Mouse (Mus musculus): ENCODE results near the gene Ankrd31. TPM values are rescaled to one million over a fixed set of nuclear protein-coding genes. Genes with fewer than 3 reads are reported as not detected.
"Not testable (repeated sequence)": the region's sequence is repeated elsewhere in the genome, so short reads cannot be mapped to it uniquely, and the experiment has no call there.

Ankrd31 gene
- polyA plus RNA-seq, 1 experiment from 2014 or later = not detected

DNA sequence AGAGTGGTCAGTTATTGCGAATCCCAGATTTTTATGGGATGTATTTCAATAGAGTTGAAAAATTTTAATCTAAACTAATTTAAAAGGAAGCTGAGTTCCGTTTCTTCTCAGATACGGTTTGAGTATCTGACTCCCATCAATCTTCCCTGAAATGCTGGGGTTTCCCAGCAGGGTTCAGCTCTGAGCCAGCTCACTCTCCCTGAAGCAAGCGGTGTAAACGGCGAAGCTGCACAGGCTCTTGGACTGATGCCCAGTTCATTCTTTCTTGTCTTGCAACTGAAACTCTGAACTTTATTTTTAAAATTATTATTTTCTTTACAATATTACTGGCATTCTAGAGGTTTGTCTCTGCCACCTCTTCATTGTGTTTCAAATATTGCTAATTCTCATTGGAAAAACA lies 2.0 kb upstream of the Ankrd31 start:
- H3K27me3 ChIP-seq (replicated peaks) = no peaks in the 10 kb centered on the region
- H3K36me3 ChIP-seq = no peaks in the 10 kb centered on the region
- no peak overlapping the region for H3K9ac ChIP-seq
- H3K27ac ChIP-seq = no peak overlapping the region
- H3K4me1 ChIP-seq = no peaks in the 10 kb centered on the region
- no peak overlapping the region for H3K4me2 ChIP-seq (replicated peaks)
- 41% methylated on average over 6 of the region's 6 CpGs for WGBS
- no peak for ATAC-seq (ENCODE audit: low FRiP score, low read depth)
- no peak overlapping the region for H3K4me3 ChIP-seq
- H3K9me3 ChIP-seq = no peaks in the 10 kb centered on the region

DNA sequence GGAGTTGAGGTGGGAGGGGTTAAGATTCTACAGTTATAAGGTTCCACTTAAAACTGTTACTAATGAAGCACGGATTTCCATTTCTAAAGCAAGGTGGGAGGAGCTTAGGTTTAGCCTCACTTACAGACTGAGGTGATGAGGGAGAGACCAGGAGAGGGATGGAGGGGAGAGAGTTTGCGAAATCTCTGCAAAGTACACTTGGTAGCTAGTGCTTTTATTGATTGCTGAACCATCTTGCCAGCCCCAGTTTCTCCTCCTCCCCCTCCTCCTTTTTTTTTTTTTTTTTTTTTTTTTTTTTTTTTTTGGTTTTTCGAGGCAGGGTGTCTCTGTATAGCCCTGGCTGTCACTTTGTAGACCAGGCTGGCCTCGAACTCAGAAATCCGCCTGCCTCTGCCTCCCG lies 1.8 kb downstream of the Ankrd31 start:
- Histone ChIP-seq H3K4me3 (no peak overlapping the region), H3K4me1 (no peaks in the 10 kb centered on the region), H3K9ac (no peak overlapping the region), H3K9me3 (no peaks in the 10 kb centered on the region), H3K36me3 (no peaks in the 10 kb centered on the region), H3K27ac (no peak overlapping the region), H3K4me2 (replicated peaks) (no peak overlapping the region), H3K27me3 (replicated peaks) (no peaks in the 10 kb centered on the region)
- no peak for ATAC-seq (ENCODE audit: low FRiP score, low read depth)
- 82% methylated on average over 6 of the region's 6 CpGs for WGBS

DNA sequence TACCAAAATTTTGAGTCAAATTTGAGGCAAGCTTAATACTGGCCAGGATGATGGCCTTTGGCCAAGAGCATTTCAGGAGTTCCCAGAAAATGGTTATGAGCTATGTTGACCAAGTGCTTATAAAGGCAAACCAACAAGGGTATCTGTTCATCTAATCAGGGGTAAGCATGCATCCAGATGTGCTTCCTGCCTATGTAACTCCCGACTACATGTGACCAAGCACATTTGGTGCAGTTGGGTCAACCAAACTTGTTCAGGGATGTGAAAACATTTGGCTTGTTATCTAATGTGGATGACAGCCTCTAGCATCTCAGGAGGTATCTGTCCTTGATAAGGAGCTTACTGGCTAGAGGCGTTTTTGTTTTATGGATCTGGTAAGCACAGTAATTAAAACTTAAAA lies 12.8 kb downstream of the Ankrd31 start:
- no peaks in the 10 kb centered on the region for H3K27me3 ChIP-seq (replicated peaks)
- ATAC-seq (ENCODE audit: low FRiP score, low read depth) = no peak
- H3K4me3 ChIP-seq = no peak overlapping the region
- no peak overlapping the region for H3K9ac ChIP-seq
- 93% methylated on average over 2 of the region's 2 CpGs for WGBS
- H3K27ac ChIP-seq = no peak overlapping the region
- H3K36me3 ChIP-seq = no peaks in the 10 kb centered on the region
- H3K4me1 ChIP-seq = no peaks in the 10 kb centered on the region
- H3K9me3 ChIP-seq = no peaks in the 10 kb centered on the region
- H3K4me2 ChIP-seq (replicated peaks) = no peak overlapping the region

DNA sequence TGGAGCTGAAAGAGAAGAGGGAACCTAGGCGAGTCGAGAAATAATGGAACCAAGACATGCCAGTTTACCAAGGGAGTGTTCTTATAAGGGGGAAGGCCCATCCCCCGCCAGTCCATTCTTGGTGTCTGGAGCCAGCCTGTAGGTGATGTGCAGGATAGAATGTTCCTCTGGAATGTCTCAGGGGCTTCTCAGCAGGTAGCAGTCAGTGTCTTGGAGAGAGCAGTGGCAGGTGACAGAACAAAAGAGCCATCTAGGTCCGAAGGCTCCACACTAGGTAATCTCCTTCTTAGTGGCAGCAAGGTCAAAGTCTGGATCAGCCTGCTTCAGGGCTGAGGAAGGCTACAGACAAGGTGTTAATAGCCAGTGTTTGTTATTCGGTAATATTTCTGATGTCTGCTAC lies 38.0 kb downstream of the Ankrd31 start:
- ATAC-seq (ENCODE audit: low FRiP score, low read depth); H3K9me3 ChIP-seq; H3K4me2 ChIP-seq (replicated peaks); H3K4me1 ChIP-seq; H3K36me3 ChIP-seq; H3K27ac ChIP-seq; H3K27me3 ChIP-seq (replicated peaks); H3K4me3 ChIP-seq; H3K9ac ChIP-seq: not testable (repeated sequence)
- WGBS = 90% methylated on average over 5 of the region's 5 CpGs

DNA sequence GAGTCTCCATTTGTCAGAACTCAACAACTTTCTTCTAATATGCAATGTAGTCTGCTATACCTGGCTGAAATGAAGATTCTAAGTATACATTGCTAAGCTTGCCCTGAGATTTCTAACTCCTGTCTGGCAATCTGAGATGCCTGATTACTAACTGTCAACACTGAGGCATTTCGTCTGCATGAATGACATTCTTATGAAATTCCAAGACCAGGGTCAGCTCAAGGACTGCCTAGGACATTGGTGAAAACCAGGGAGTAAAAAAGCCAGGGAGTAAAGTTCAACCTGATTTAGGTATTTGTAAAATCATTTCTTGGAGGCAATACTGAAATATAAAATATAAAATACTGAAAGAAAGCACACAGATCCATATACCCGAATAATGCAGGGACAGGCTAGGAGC lies 45.4 kb downstream of the Ankrd31 start:
- H3K4me1 ChIP-seq = no peaks in the 10 kb centered on the region

DNA sequence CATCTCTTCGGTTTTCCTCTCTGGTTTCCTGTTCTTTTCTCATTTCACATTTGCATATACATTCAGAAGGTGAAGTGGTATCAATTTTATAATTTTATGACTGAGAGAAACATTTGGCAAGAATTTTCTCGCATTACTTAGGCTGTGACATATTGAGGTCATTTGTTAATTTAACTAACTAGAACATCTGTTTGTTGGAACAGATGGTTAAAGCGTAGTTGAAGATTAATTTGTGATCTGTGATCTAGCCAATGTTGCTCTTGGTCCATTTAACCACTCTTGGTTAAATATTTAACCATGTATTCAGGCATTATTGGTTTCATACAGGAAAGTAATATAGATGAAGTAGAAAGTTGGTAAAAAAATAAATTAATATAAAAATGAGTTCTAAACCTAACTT lies 47.2 kb downstream of the Ankrd31 start:
- Histone ChIP-seq H3K9ac (no peak overlapping the region), H3K4me1 (no peaks in the 10 kb centered on the region)

More for the DNA sequence above, 45.4 kb downstream of the Ankrd31 start:
- no peak for ATAC-seq (ENCODE audit: low FRiP score, low read depth)
- Histone ChIP-seq H3K4me2 (replicated peaks) (no peak overlapping the region), H3K9ac (no peak overlapping the region), H3K9me3 (no peaks in the 10 kb centered on the region), H3K4me3 (no peak overlapping the region), H3K36me3 (no peaks in the 10 kb centered on the region), H3K27me3 (replicated peaks) (no peaks in the 10 kb centered on the region), H3K27ac (no peak overlapping the region)
- WGBS = 92% methylated on average over 2 of the region's 2 CpGs

DNA sequence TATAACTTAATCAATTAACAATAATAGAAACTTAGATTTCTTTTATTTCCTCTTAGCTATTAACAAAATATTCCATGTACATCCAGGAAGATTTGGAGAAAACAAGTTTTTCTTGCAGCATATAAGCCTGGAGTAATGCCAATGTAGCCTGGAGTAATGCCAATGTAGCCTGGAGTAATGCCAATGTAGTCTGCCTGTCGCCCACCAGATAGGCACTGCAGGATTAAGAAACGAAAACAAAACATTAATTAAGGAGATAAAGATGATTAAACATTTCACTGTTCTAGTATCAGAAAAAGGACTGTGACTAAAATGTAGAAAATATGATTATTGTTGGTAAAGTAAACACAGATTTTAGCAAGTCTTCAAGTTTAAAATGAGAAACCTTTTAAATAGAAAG lies 49.4 kb downstream of the Ankrd31 start:
- Histone ChIP-seq H3K36me3 (no peaks in the 10 kb centered on the region), H3K4me1 (no peaks in the 10 kb centered on the region), H3K27me3 (replicated peaks) (no peaks in the 10 kb centered on the region), H3K27ac (no peak overlapping the region), H3K4me3 (no peak overlapping the region), H3K4me2 (replicated peaks) (no peak overlapping the region), H3K9me3 (no peaks in the 10 kb centered on the region), H3K9ac (no peak overlapping the region)
- no peak for ATAC-seq (ENCODE audit: low FRiP score, low read depth)
- WGBS = 65% methylated on average over 2 of the region's 2 CpGs

More for the DNA sequence above, 47.2 kb downstream of the Ankrd31 start:
- Histone ChIP-seq H3K27me3 (replicated peaks) (no peaks in the 10 kb centered on the region), H3K4me3 (no peak overlapping the region), H3K4me2 (replicated peaks) (no peak overlapping the region), H3K27ac (no peak overlapping the region), H3K36me3 (no peaks in the 10 kb centered on the region), H3K9me3 (no peaks in the 10 kb centered on the region)
- WGBS = 87% methylated on average over 3 of the region's 3 CpGs
- no peak for ATAC-seq (ENCODE audit: low FRiP score, low read depth)

DNA sequence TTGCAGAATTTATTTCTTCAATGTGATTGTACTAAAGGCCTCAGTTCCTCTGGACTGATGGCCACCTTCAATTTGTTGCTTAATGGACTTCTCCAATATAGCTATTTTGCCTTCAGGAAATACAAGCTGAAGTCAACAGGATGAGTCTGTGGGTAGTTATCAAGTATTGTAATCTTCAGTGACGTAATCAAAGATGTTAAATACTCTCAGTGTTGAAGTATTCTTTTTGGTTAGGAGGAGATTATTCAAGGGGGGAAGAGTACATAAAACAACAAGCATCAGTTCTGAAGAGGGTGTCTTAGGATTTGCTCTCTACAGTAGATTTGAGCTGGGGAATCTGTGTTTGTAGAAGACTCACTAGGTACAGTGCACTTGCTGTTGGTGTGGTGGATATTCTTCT lies 101.7 kb downstream of the Ankrd31 start:
- Histone ChIP-seq H3K27ac (no peak overlapping the region), H3K4me3 (no peak overlapping the region), H3K27me3 (replicated peaks) (no peaks in the 10 kb centered on the region), H3K36me3 (no peaks in the 10 kb centered on the region), H3K4me1 (no peaks in the 10 kb centered on the region), H3K4me2 (replicated peaks) (no peak overlapping the region), H3K9me3 (no peaks in the 10 kb centered on the region), H3K9ac (no peak overlapping the region)
- WGBS = 83% methylated on average over 1 of the region's 1 CpGs
- ATAC-seq (ENCODE audit: low FRiP score, low read depth) = no peak

DNA sequence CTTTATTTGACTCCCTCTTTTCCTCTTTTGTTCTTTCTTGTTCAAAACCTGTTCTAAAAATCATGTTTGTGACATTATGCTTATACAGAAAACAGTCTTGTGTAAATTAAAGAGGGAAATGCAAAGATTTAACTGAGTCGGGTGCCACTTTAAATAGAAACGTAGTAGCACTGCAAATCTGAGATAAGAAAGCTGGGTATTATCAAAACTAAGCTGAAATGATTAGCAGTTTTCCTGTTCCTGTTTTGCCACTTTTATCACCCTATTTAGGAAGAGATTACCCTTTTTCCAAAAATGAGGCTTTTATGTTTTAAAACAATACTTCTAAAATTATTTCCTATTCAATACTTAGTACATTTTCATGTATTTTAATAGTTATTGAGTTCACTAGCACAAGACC lies 104.1 kb downstream of the Ankrd31 start:
- WGBS = 75% methylated on average over 2 of the region's 2 CpGs
- H3K27ac ChIP-seq = no peak overlapping the region

DNA sequence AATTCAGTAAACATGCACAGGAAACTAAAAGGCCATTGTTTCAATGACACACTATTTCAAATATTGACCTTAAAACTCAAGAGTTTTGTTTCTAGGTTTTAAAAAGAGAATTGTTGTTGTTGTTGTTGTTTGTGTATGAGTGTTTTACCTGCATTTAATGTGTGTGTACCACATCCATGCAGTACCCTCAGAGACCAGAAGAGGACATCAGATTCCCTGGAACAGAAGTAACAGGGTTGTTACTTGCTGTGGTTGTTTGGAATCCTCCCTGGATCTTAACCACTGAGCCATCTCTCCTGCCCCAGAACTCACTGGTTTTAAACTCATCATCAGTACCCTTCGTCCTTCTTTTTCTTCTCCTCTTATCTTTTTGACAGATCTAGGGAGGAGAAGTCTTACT lies 105.2 kb downstream of the Ankrd31 start:
- no peak overlapping the region for H3K4me3 ChIP-seq

More for the DNA sequence above, 104.1 kb downstream of the Ankrd31 start:
- no peaks in the 10 kb centered on the region for H3K27me3 ChIP-seq (replicated peaks)
- no peak overlapping the region for H3K9ac ChIP-seq
- H3K36me3 ChIP-seq = no peaks in the 10 kb centered on the region
- H3K4me2 ChIP-seq (replicated peaks) = no peak overlapping the region
- H3K4me3 ChIP-seq = no peak overlapping the region
- no peak for ATAC-seq (ENCODE audit: low FRiP score, low read depth)
- no peaks in the 10 kb centered on the region for H3K4me1 ChIP-seq
- H3K9me3 ChIP-seq = no peaks in the 10 kb centered on the region

DNA sequence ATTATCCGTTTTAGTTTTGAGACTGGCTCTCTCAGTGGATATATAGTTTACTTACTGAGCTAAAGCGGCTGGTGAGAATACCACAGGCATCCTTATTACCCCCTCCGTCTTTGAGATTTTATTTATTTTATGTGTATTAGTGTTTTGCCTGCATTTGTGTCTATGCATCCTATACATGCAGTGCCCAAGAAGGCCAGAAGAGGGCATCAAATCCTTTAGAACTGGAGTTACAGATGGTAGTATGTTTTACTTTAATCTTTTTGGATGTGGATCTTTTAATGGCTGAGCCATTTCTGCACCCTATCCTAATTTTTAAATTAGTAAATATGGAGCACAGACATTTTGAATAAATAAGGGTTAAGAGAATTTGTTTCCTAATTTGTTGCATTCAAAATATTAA lies 107.1 kb downstream of the Ankrd31 start:
- no peak overlapping the region for H3K4me2 ChIP-seq (replicated peaks)
- no peaks in the 10 kb centered on the region for H3K9me3 ChIP-seq
- H3K4me3 ChIP-seq = no peak overlapping the region
- WGBS = 24% methylated on average over 3 of the region's 3 CpGs
- H3K4me1 ChIP-seq = no peaks in the 10 kb centered on the region
- ATAC-seq (ENCODE audit: low FRiP score, low read depth) = no peak
- H3K27ac ChIP-seq = no peak overlapping the region
- no peak overlapping the region for H3K9ac ChIP-seq
- H3K27me3 ChIP-seq (replicated peaks) = no peaks in the 10 kb centered on the region
- no peaks in the 10 kb centered on the region for H3K36me3 ChIP-seq

More for the DNA sequence above, 105.2 kb downstream of the Ankrd31 start:
- Histone ChIP-seq H3K9ac (no peak overlapping the region), H3K9me3 (no peaks in the 10 kb centered on the region), H3K36me3 (no peaks in the 10 kb centered on the region), H3K27ac (no peak overlapping the region), H3K4me1 (no peaks in the 10 kb centered on the region), H3K27me3 (replicated peaks) (no peaks in the 10 kb centered on the region), H3K4me2 (replicated peaks) (no peak overlapping the region)
- WGBS = 50% methylated on average over 1 of the region's 1 CpGs
- no peak for ATAC-seq (ENCODE audit: low FRiP score, low read depth)

DNA sequence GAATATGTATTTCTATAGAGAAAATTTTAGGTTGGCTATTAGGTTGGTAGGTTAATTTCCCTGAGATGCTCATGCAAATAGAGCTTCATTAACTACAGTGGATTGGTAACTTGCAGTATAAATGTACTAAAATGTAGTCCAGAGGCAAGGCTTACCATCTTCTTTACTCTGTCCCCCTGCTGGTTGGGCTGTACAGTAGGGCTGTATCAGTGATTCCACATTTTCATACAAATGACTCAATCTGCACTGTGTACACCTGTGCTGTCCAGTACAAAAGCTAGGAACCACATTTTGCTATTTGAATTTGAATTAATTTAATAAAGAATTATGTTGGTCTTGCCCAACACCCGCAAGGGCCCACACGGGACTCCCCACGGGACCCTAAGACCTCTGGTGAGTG lies 111.1 kb downstream of the Ankrd31 start:
- H3K4me2 ChIP-seq (replicated peaks) = no peak overlapping the region
- no peaks in the 10 kb centered on the region for H3K36me3 ChIP-seq
- no peak overlapping the region for H3K9ac ChIP-seq
- ATAC-seq (ENCODE audit: low FRiP score, low read depth) = no peak
- 95% methylated on average over 3 of the region's 3 CpGs for WGBS
- no peaks in the 10 kb centered on the region for H3K4me1 ChIP-seq
- no peaks in the 10 kb centered on the region for H3K9me3 ChIP-seq
- H3K27me3 ChIP-seq (replicated peaks) = no peaks in the 10 kb centered on the region
- no peak overlapping the region for H3K4me3 ChIP-seq
- no peak overlapping the region for H3K27ac ChIP-seq

DNA sequence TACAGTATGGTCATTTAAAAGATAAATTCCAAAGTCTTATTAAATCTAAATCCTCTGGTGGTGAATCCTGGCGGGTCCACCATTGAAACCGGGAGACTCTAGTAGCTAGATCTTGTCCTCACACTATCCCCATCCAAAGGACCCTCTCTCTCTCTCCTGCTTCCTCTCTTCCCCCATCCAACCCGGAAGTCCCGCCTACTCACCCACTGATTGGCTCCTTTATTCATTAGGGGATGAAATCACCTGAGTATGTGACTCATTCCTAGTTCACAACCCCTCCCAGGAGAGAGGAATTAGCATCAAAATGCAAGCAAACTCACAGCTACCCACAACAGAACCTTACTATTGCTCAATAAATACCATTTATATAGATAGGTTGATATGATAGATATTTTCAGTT lies 122.7 kb downstream of the Ankrd31 start:
- no peaks in the 10 kb centered on the region for H3K9me3 ChIP-seq
- H3K4me3 ChIP-seq = no peak overlapping the region
- WGBS = 81% methylated on average over 4 of the region's 4 CpGs
- ATAC-seq (ENCODE audit: low FRiP score, low read depth) = no peak
- no peak overlapping the region for H3K9ac ChIP-seq
- no peak overlapping the region for H3K4me2 ChIP-seq (replicated peaks)
- H3K27me3 ChIP-seq (replicated peaks) = no peaks in the 10 kb centered on the region
- no peak overlapping the region for H3K27ac ChIP-seq
- no peaks in the 10 kb centered on the region for H3K36me3 ChIP-seq
- H3K4me1 ChIP-seq = no peaks in the 10 kb centered on the region

DNA sequence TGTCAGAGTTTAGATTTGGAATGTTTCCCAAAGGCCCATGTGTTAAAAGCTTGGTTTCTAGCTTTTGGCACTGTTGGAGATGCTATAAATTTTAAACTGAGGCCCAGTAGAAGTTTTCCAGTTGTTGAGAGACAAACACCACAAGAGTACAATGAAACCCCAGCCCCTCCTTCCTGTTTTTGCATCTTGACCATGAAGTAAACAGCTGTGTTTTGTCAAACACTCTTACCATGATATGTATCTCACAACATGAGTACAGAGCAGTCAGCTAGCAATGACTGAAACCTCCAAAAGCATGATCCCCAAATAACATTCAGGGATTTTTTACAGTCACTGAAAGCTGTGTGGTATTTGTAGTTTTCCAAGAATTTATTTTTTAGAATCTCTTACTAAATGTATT lies 126.0 kb downstream of the Ankrd31 start:
- H3K4me1 ChIP-seq = no peaks in the 10 kb centered on the region
- no peak overlapping the region for H3K27ac ChIP-seq
- no peak overlapping the region for H3K9ac ChIP-seq
- H3K4me2 ChIP-seq (replicated peaks) = no peak overlapping the region
- H3K36me3 ChIP-seq = no peaks in the 10 kb centered on the region
- no peaks in the 10 kb centered on the region for H3K27me3 ChIP-seq (replicated peaks)
- no peaks in the 10 kb centered on the region for H3K9me3 ChIP-seq
- no peak overlapping the region for H3K4me3 ChIP-seq
- ATAC-seq (ENCODE audit: low FRiP score, low read depth) = no peak
